Mouse (Mus musculus) spleen, postnatal 4 days (tissue): ENCODE results near the gene Sarnp.
A peak's percentile ranks its signal among the peaks of the same experiment; 100 is the strongest.

ENCODE experiments used
- DNase-seq, 2 experiments: peaks; one replicate each; pipeline ENCODE4 v3.0.0; 2022; ENCODE audit warnings: low spot score in 2 of 2

The Sarnp gene

DNA sequence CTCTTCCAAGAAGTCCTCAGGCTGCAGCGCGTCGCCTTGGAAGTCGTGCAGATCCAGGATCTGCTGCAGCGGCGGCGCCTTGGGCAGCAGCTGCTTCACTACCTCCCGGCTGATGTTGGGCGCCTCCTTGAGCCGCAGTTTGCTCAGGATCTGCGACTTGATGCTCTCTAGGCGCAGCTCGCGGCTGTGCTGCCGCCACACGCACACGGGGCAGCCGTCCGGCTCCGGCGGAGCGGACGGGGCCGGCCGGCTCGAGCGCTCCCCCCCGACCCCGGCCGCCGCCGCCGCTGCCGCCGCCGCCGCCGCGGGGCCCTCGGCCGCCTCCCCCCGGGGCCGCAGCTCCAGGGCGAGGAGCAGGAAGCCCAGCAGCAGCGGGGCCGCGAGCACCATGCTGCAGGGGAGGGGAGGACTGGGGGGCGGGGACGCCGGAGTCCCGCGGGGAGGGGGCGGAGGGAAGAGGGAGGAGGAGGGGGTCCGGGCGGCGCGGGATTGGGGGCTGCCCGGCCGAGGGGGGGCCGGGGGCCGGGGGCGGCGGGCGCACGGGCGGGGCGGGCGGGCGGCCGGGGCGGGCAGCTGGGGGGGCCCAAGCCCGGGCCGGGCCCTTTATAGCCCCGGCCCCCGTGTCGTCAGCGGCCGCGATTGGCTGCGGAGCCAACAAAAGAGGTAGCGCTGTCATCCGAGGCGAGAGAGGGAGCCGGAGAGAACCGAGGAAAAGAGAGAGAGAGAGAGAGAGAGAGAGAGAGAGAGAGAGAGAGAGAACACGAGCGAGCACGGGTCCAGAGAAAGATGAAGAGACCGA, 74.4 kb downstream of the Sarnp start, which contains the start of gene Gdf11:
TSS of gene Gdf11 (minus strand) at position 423 of the 799 bp plus-strand sequence.
- no peak for DNase-seq

DNA sequence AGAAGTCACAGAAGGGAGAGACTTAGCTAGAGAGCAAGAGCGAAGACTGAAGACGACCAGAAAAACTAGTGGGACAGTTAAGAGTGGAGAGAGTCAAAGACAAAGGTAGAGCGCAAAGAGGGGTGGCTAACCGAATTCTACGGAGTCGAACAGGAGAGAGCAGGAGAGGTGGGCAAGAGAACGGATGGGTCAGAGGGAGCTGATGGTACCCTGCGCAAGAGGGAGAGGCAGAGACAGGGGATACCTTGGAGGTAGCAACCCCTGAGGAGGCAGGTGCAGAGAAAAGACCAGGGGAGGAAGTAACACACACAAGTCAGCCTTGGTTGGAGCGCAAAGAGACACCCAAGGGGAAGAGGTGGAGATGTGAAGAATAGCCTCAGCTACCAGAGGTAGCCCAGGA, 75.1 kb downstream of the Sarnp start:
- no peak for DNase-seq

DNA sequence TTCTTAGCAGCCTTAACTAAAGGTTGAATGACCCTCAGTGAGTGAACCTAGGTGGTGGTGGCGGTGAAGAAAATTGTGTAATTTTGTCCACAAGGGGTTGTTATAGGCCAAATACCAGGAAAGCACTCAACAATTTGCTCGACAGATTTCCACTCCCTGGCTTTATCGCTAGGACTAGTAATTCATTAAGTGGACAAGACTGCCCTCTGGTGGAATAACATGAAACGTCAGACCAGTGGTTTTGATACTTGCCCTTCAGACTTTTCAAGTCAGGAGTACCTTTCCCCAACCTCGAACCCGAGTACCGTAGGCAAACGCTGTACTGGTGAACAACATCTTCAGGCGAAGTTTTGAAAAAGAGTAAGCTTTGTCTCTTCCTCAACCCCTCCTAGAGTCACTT, 78.3 kb downstream of the Sarnp start:
- peak; percentile 65 to 82 for DNase-seq

DNA sequence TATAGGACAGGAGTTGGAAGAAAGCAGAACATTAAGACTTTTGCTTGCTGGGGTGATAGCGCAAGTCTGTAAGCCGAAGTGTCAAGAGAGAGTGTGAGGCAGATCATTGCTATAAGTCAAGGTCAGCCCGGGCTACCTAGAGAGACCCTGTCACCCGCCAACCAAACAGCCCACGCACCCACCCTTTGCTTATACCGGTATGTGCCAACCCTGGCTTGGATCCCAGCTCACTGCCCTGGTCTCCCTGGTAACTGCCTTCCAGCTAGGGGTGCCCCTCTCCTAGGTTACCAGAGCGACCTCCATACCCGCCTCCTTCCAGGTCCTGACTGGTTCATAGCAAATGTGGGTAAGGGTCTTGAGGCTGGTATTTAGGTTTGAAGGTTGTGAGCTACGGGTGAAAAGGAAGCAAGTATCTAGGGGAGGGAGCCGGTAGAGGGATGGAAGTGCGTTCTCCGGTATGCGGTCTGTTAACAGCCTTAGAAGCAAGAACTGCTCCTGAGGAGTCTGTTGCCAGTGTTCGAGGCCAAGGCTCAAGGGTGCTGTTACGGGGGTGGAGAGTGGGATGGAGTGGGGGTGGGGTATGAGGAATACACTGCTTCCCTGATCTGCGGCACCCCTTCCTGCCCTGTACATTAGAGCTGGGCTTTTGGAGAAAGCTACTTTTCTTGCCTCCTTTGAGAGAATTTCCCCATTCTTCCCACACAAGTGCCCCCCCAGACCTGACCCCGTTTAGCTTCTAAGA, 79.0 kb downstream of the Sarnp start:
- no peak for DNase-seq

DNA sequence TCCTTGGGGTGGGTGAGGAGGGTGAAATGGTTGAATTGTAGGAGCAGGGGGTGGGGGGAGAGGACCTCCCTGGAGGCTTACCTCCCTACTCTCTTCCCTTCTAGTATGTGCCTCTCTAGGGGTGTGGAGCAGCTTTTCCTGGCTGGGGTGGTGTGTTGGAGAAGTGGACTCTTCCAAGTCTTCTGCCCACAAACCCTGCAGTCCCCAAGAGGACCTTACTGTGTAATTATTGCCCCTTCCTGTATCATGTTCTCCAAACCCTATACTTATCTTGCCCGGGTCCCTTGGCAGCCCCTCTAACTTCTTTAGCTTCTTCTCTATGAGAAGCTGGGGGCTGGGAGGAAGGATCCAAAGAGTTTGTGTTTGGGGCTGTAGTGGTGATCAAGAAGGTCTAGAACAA, 79.7 kb downstream of the Sarnp start:
- DNase-seq = no peak

DNA sequence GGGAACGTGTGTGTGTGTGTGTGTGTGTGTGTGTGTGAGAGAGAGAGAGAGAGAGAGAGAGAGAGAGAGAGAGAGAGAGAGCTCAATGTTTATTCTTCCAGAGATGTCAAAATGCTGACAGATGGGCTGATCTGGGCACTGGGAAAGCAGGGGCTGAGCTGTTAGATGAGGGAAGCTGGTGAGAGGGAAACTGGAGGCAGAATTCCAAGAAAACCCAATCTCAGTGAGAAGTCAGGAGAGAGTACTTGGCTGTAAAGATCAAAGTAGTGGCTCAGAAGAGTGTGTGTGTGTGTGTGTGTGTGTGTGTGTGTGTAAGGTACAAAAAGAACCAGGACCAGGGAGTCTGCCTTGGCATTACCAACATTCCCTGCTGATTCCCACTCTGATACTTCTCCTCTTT, 80.4 kb downstream of the Sarnp start:
- no peak for DNase-seq

DNA sequence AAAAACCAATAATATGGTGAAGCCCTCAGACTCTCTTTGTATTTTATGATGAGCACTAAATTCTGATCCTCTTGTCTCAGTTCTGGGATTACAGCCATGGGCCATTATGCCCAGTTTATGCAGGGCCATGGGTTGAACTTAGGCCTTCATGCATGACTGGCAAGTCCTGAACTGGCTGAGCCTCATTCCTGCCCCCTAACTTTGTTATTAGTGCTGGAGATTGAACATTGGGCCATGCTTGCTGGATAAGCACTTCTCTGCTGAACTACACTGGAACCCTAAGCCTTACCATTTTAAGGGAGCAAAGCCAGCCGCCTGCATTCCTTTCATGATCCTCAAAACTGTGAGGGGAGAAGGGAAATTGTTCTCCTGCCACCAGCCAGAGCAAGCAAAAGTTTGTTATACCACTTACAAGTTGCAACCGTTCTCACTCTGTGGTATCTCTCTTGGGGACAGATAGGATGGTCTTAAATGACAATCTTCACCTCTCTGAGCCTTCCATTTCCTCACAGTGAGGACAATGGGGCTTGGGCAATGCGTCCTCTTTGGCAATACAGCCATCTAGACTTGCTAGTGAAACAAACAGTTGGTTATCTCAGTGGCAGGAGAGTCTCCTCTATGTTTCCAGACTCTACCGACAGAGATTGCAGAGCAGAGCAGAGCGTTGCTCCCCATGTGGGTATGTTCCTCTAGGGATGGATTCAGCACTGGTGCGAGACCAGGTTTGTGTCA, 82.8 kb downstream of the Sarnp start:
- DNase-seq = no peak

DNA sequence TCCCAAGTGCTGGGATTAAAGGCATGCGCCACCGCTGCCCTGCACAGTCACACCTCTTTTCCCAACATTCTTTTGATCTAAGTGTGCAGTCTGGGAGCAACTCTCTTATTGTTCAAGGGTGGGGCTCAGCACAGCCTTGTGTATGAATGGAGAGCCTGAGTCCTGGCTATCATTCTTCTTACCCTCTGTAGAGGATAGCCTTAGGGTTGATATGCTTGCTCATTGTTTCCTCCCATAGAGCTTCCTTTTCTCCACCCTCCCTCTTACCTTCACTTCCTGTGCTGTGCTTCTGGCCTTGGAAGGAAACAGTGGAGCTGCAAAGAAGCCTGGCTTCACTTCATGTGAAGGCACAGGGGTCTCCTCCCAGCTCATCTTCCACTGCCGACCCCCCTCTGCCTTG, 83.6 kb downstream of the Sarnp start, which contains the start of gene Cd63:
TSS of gene Cd63 (plus strand) at position 292 of the 400 bp plus-strand sequence.
- DNase-seq = no peak

DNA sequence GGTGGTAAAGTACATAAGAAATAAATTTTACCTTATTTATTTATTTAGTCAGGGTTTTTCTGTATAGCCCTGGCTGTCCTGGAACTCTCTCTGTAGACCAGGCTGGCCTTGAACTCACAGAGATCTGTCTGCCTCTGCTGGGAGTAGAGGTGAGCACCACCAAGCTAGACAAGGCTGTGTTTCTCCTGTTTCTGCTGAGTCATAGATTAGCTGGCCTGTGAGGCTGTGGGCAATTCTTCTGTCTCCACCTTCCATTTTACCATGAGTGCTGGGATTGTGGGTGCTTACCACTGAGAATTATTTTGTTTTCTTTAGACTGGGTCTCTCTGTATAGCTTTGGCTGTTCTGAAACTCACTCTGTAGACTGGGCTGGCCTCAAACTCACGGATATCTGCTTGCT, 84.3 kb downstream of the Sarnp start:
- DNase-seq = no peak

DNA sequence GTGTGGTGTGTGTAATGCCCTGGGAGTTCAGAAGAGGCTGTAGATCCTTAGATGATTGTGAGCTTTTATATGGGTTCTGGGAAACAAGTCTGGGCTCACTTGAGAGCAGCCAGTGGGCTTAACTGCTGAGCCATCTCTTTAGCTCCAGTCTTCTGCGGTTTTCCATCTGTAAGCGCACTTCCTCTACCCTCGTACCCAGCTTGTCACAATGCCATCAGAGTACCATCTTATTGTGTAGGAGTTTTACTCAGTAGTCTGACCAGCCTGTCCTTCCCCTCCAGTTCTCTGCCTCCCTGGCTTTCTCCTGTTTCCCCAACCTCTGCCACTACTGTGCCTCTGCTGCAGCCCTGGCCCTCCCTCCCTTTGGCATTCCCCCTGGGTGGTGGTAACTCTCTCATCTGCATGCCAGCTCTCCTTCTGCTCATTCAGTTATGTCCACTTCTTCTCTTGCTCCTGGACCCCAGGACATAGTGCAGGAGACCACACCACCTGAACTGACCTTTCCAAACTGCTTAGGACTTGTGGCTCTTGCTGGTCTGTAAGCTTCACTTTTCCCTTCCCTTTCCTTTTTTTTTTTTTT, 85.4 kb downstream of the Sarnp start:
- DNase-seq = no peak

DNA sequence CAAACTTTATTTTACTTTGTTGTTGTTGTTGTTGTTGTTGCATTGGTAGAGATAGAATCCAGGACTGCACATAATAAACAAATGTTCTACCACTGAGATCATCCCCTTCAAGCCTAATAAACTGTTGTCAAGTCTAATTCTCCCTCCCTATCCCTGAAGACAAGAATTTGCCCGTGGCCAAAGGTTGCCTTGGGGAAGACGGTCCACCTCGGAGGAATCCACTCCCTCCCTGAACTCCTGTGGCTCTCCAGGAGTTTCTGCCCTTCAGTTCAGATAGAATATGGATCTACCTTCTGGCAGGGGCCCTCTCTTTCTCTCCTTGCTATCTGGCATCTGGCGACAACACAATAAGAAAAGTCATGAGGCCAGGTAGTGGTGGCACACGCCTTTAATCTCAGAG, 87.7 kb downstream of the Sarnp start:
- no peak for DNase-seq

DNA sequence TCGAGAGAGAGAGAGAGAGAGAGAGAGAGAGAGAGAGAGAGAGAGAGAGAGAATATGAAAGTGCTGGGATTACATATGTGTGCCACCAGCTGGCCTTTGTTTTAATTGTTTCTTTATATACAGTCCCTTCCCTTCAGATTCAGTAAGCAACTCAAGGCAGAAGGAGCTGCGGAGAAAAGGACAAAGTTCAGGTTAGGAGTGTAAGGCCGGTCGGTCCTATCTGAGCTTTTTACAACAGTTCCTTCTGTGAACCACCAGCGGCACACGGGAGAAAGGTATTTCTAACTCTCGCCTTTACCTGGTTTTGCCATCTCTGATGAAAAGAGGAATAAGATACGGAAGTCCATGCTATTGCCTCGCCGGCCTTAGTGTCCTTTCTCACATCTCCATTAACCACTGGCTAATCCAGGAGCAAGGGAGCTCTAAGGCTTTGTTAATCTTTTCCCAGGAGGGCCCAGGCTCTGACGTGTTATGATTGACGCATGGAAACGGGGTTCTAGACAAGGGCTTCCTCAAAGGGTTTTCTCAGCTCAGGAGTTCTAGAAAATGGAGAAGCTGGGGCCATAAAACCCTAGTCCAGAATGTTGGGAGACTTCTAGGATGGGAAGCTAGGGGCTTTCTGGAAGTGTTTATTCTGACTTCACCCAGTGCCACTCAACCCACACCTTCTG, 91.8 kb downstream of the Sarnp start:
- no peak for DNase-seq

DNA sequence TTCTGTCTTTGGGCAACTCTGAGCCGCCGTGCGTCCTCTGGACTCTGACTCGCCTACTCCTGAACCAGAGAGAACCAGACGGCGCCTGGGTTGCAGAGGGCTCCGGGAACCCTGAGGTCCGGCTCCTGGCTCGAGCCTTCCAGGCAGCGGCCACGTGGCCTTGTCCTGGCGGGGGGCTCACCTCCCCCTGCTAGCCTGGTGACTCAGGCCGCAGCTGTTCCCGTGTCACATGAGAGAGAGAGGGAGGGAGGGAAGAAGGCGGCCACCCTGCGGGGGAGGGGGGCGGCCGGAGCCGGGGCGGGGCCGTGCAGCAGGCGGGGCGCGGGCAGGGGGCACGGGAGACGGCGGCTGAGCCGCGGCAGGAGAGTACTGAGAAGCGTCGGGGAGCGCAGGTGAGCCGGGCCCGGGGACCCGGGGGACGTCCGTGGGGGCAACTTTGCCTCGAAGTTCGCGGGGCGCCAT, 92.5 kb downstream of the Sarnp start:
- peak in 1 of 2 experiments; percentile 35 for DNase-seq

DNA sequence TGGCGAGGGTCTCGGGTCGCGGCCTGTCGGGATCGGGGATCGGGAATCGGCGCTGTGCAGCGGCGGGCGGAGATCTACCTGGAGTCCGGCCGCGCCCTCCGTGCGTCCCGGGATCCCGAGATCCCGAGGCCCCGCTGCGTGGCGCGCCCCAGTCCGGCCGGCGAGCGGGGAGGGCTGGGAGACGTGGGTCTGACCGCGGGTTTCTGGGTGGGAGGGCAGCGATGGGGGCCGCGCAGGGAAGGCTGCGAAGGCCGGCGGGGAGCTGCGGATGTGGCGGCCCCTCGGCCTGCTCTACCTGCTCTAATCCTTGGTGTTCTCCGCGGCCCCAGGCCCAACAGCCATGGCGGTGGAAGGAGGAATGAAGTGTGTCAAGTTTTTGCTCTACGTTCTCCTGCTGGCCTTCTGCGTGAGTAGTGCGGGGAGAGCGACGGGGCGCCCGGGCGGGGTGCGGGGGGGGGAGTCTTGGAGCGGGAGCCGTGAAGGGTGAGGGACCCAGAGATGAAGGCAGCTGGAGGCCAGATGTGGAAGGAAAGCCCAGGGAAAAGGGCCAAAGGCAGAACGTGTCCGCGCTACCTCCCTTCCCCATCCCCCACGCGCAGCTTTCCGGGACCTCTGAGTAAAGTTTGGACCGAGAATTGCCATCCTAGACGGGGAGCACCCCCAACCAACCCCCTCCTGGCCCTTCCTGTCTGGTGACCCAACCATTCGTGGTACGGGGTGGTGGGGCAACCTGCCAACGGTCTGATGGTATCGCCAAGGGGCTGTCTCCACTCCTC, 93.1 kb downstream of the Sarnp start:
- no peak for DNase-seq

DNA sequence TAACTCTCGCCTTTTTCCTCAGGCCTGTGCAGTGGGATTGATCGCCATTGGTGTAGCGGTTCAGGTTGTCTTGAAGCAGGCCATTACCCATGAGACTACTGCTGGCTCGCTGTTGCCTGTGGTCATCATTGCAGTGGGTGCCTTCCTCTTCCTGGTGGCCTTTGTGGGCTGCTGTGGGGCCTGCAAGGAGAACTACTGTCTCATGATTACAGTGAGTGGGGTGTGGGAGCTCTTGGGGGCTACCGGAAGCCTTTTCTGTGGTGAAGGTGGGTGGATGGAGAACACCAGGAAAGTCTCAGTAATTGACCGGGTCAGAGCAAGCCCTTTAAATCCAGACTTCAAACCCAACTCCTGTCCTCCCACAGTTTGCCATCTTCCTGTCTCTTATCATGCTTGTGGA, 94.3 kb downstream of the Sarnp start:
- no peak for DNase-seq

DNA sequence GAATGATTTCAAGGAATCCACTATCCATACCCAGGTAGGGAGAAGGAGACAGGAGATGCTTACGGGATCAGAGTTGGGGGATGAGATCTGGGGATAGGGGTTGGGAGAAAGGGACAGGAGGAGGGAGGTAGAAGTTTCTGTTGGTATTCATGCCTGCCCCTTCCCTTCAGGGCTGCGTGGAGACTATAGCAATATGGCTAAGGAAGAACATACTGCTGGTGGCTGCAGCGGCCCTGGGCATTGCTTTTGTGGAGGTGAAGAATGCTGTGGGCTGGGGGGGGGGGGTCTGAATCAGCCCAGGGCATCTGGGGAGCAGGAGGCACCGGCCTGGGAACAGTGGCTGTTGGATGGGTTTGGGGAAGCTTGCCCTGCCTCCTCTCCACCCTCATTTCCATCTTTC, 95.1 kb downstream of the Sarnp start:
- DNase-seq = no peak

DNA sequence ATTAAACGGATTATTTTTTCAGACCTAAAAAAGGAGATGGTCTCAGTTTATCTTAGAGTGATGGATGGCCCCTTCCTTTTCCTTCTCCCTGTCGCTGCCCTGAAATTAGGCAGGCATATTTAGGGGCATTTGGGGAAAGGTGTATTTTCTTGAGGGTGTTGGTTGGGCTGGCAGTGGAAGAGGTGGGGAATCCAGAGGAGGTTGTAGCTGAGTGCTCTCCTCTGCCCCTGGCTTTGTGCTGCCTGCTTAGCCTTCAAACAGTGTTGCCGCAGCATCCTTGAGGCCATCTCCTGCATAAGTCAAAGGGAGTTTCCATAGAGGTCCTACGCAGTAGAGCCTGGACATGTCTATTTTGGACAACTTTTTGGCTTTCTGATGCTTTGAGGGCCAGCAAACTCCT, 95.7 kb downstream of the Sarnp start:
- DNase-seq = no peak

DNA sequence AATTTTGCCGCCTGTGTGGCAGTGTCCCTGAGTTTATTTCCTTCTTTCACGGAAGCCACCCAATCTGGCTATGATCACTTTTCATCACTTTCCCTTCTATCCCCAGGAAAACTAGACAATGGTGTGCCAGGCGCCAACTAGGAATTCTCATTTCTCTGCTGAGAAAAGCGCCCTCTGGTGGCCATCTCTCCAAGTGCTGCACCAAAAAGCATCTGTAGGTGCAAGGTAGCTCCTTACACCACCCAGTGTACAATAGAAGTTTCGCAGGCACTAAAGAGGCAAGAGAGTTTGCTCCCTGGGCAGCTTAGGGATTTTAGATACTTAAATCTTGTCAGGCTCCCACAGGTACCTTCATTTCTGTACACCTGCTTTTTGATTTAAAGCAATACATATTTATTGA, 96.1 kb downstream of the Sarnp start:
- DNase-seq = peak; percentile 79 to 93

DNA sequence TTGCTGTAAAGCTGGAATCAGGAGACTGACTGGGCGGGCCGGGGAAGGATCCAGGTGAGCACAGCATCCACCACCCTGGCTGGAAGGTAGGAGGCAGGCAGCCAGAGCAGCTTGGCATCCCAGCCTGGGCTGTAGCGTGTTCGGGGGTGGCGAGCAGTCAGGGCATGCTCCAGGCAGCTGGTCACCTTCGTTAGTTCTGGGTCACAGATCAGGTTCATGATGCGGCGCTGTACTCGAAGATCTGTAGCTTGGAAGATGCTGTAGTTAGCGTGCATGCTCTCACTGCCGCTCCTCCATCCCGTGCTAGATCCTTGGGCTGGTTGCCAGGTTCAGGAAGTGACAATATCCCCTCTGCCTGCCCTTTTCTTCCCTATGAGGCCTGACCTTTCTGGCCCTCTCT, 96.6 kb downstream of the Sarnp start:
- DNase-seq = no peak

DNA sequence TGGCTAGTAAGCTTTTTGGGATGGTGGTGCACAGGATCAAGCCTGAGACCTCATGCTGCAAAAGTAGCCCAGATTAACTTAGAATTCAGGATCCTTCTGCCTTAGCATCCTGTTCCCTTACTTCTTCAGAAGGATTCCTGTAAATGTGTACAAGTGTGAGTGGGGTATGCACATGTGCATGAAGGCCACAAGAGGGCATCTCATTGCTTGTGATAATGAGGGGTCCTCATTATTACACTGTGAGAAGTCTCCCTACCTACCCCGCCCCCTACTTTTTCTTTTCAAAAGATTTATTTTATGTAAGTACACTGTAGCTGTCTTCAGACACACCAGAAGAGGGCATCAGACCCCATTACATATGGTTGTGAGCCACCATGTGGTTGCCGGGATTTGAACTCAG, 98.4 kb downstream of the Sarnp start:
- DNase-seq = no peak

DNA sequence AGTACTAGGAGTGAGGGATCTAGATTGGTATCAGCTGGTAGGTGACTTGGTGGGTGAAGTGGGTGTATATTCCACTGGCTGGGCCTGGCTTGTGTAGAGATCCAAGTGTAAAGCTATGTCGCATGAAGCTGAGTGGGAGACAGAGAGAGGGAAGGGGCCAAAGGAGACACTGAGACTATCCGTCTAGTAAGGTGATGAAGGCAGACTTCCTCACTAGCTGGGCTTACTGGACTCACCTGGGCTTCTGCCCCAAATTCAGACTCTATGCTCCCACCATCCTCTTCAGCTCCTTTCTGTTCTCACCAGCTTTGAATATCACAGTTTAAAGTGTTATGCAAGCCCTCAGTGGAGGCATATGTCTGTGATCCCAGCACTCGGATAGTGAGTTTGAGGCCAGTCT, 99.5 kb downstream of the Sarnp start:
- no peak for DNase-seq
